Mouse (Mus musculus): Measurements from ENCODE around the gene Klrb1b.

- TF ChIP-seq GATA1 (IDR thresholded peaks at IDR 0.05; ENCODE audit: borderline replicate concordance, low read length) = no peak
- TF ChIP-seq FLI1 (IDR thresholded peaks at IDR 0.05; ENCODE audit: low read length) = no peak
Measured at GRCm38 (mm10) chr6:128871910-128872610, 45.9 kb upstream of the Klrb1b start.

Measured in megakaryocyte, embryonic 14.5 days (primary cell).